In genomic region chr1:160693094-160693447, GRCm38 (mm10) we compare ENCODE assay signal across 7 mouse cellular contexts.
DNase-seq lines count a peak whose midpoint lies in the region; ATAC-seq and TF ChIP-seq lines count a peak whose summit lies in the region.

No protein-coding gene starts in this region.

- POLR2A ChIA-PET in Patski (lab: Charles Lee): no interaction called here

- no peak for TF ChIP-seq CTCF in Patski (IDR thresholded peaks at IDR 0.05)
- no peak for TF ChIP-seq CTCF in gastrocnemius, adult 2 months (IDR thresholded peaks at IDR 0.05)
- TF ChIP-seq CTCF in midbrain, postnatal 0 days (IDR thresholded peaks at IDR 0.05): no peak

- H3K9ac ChIP-seq in midbrain, postnatal 0 days (replicated peaks; ENCODE audit: low read length, poor library complexity, severe bottlenecking): no peak overlapping the region

- CTCF ChIA-PET in Patski (lab: Charles Lee): interaction anchor here (0.8 to 1.0 kb wide), 2 partner anchors 16 to 21 kb away, joined by 3 to 4 read pairs; no protein-coding TSS in a partner anchor

- peak; percentile 93 for ATAC-seq in Patski
- peak; percentile 82 for ATAC-seq in midbrain, postnatal 0 days (ENCODE audit: low FRiP score)

- H3K4me3 ChIP-seq in gastrocnemius, adult 2 months: no peak overlapping the region
- no peak overlapping the region for H3K4me3 ChIP-seq in midbrain, postnatal 0 days (ENCODE audit: low read depth, low read length)

- no peak overlapping the region for H3K4me2 ChIP-seq in midbrain, postnatal 0 days (ENCODE audit: low read depth, low read length, poor library complexity, severe bottlenecking)

- H3K4me1 ChIP-seq in midbrain, postnatal 0 days (ENCODE audit: insufficient read depth, low read length): no peaks in the 10 kb centered on the region

- no peaks in the 10 kb centered on the region for H3K36me3 ChIP-seq in midbrain, postnatal 0 days (ENCODE audit: insufficient read depth, low read length)

- intact Hi-C loops in gastrocnemius, adult 2 months (cut with DNase I): loop anchor here (2.0 kb wide), 1 partner anchor 16 kb away; no protein-coding TSS in a partner anchor

- H3K27ac ChIP-seq in gastrocnemius, adult 2 months: no peak overlapping the region
- H3K27ac ChIP-seq in midbrain, postnatal 0 days (ENCODE audit: low read depth, low read length): no peak overlapping the region

- peak; percentile 68 for DNase-seq in Patski (ENCODE audit: low read depth, low spot score)
- DNase-seq in adrenal gland, postnatal 4 days (ENCODE audit: low spot score in 2 of 2): peak; percentile 65 to 77
- DNase-seq in gastrocnemius, adult 2 months: peak; percentile 95
- peak; percentile 89 for DNase-seq in kidney, adult 11 months
- DNase-seq in left cerebral cortex, adult 8-10 months (ENCODE audit: low spot score in 2 of 2): peak; percentile 82 to 91
- peak; percentile 96 for DNase-seq in midbrain, postnatal 0 days (ENCODE audit: low spot score)
- peak; percentile 74 for DNase-seq in urinary bladder, postnatal 25 days (ENCODE audit: low spot score)

- no peaks in the 10 kb centered on the region for H3K27me3 ChIP-seq in Patski
- no peaks in the 10 kb centered on the region for H3K27me3 ChIP-seq in midbrain, postnatal 0 days (ENCODE audit: insufficient read depth, low read length)

- 46% methylated on average over 1 of the region's 1 CpGs for WGBS in midbrain, postnatal 0 days

- in situ Hi-C loops in Patski (cut with MboI; ENCODE audit: low pct_unique_long_range_greater_than_20kb): no loop called here

- no peaks in the 10 kb centered on the region for H3K9me3 ChIP-seq in midbrain, postnatal 0 days (ENCODE audit: low read length)
